ENCODE assay signal across 28 mouse cellular contexts in the genomic region with DNA sequence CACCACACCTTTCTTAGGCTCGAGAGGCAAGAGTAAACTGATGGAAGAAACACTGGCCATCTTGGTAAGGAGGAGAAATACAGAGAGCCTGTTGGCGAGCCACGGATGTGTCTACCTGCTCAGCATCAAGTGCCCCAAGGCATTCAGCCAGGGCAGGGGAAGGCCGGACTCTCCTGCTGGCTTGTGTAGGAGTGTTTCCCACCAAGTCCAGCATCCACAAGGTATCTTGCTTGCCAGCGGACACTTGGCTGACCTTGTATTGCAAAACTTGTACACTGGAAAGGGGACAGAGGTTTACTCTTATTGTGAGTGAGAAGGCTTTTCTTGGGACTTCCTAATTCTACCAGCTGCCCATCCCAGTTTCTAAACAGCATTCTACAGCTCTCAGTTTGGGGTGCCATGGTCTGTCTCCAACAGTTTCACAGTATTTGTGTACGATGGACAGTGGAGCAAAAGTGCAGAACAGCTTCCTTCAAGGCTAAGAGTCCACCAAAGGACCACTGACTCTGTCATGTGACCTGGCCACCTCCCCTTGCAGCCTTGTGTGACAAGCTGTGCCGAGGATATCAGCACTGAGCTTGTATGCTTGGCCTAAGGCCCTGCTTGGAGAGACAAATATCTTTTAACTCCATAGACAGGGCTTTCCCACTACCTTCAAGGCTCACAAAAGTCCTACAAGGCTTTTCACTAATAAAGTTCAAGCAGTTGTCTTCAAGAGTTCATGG. TPM values are rescaled to one million over a fixed set of nuclear protein-coding genes. Genes with fewer than 3 reads are reported as not detected.
DNase-seq lines count a peak whose midpoint lies in the region; ATAC-seq and TF ChIP-seq lines count a peak whose summit lies in the region.
"Had no signal": no experiment of that assay in that cellular context is flagged by ENCODE, and none has a peak within 500 bp of the region (broad histone marks: within the 10 kb centered on the region; RNA-seq: fewer than 3 reads in every experiment).

No protein-coding gene starts in this region.

- WGBS in heart, adult 2 months: 51% methylated on average over 7 of the region's 7 CpGs
- WGBS in heart, embryonic 10.5 days: 71% methylated on average over 7 of the region's 7 CpGs
- WGBS in neural tube, embryonic 11.5 days: 81% methylated on average over 7 of the region's 7 CpGs
- WGBS in neural tube, embryonic 15.5 days: 81% methylated on average over 7 of the region's 7 CpGs

- H3K4me3 ChIP-seq in heart, adult 2 months: no peak overlapping the region
- H3K4me3 ChIP-seq in heart, embryonic 10.5 days: no peak overlapping the region
- no peak overlapping the region for H3K4me3 ChIP-seq in neural tube, embryonic 11.5 days (ENCODE audit: low read depth, low read length)
- no peak overlapping the region for H3K4me3 ChIP-seq in neural tube, embryonic 15.5 days (replicated peaks)
- H3K4me3 ChIP-seq: embryonic facial prominence, embryonic 13.5 days; embryonic facial prominence, embryonic 15.5 days; erythroblast, embryonic 14.5 days; forebrain, embryonic 10.5 days; forebrain, embryonic 12.5 days had no signal

- H3K4me1 ChIP-seq in heart, adult 2 months (ENCODE audit: control insufficient read depth, insufficient read depth, low read length): no peaks in the 10 kb centered on the region; the same call in 1 of the 2 replicates
- peaks cover 23% of the 10 kb centered on the region for H3K4me1 ChIP-seq in heart, embryonic 10.5 days
- H3K4me1 ChIP-seq in neural tube, embryonic 11.5 days (ENCODE audit: control insufficient read depth, insufficient read depth, low read length): no peaks in the 10 kb centered on the region; the same call in none of the 2 replicates
- H3K4me1 ChIP-seq in neural tube, embryonic 15.5 days: peaks cover 19% of the 10 kb centered on the region

- no peaks in the 10 kb centered on the region for H3K27me3 ChIP-seq in heart, adult 2 months (ENCODE audit: control insufficient read depth, insufficient read depth, low read length)
- peaks cover 23% of the 10 kb centered on the region for H3K27me3 ChIP-seq in heart, embryonic 10.5 days (ENCODE audit: insufficient read depth, poor library complexity, severe bottlenecking)
- peaks cover 8% of the 10 kb centered on the region; the same call in 1 of the 2 replicates for H3K27me3 ChIP-seq in neural tube, embryonic 11.5 days (ENCODE audit: control insufficient read depth, insufficient read depth, low read length)
- H3K27me3 ChIP-seq in neural tube, embryonic 15.5 days (replicated peaks): no peaks in the 10 kb centered on the region; the same call in 1 of the 2 replicates
- H3K27me3 ChIP-seq: Patski had no signal

- peak; percentile 93 for DNase-seq in heart, adult 11 months
- DNase-seq in heart, postnatal 10 days: no peak
- DNase-seq in heart, adult 2 months: peak; percentile 35 to 41
- no peak for DNase-seq in heart, embryonic 10.5 days (ENCODE audit: low spot score)
- peak; percentile 2 for DNase-seq in neural tube, embryonic 11.5 days (ENCODE audit: low spot score)
- DNase-seq: adrenal gland, adult 2 months; adrenal gland, postnatal 10 days; adrenal gland, postnatal 25 days; B cell, adult 2 months; cerebellum, adult 11 months; cerebellum, adult 18-20 months; cerebellum, adult 8-10 months; cerebellum, adult 9-11 months; cerebellum, postnatal 14 days; cerebellum, postnatal 36 days; embryo, embryonic 11 days had no signal

- H3K4me2 ChIP-seq in neural tube, embryonic 11.5 days (ENCODE audit: low read depth): no peak overlapping the region
- H3K4me2 ChIP-seq in neural tube, embryonic 15.5 days: no peak overlapping the region
- H3K4me2 ChIP-seq: embryonic facial prominence, embryonic 13.5 days; embryonic facial prominence, embryonic 15.5 days; forebrain, embryonic 12.5 days had no signal

- no peaks in the 10 kb centered on the region for H3K36me3 ChIP-seq in heart, adult 2 months (ENCODE audit: control insufficient read depth, insufficient read depth, low read length)
- no peaks in the 10 kb centered on the region for H3K36me3 ChIP-seq in heart, embryonic 10.5 days
- H3K36me3 ChIP-seq in neural tube, embryonic 11.5 days (ENCODE audit: control insufficient read depth, insufficient read depth, low read length): no peaks in the 10 kb centered on the region
- H3K36me3 ChIP-seq in neural tube, embryonic 15.5 days: peaks cover 14% of the 10 kb centered on the region; the same call in 1 of the 2 replicates
- H3K36me3 ChIP-seq: embryonic facial prominence, embryonic 13.5 days; embryonic facial prominence, embryonic 15.5 days; forebrain, embryonic 10.5 days; G1E had no signal

- no peak for ATAC-seq in neural tube, embryonic 11.5 days (ENCODE audit: insufficient read depth, low FRiP score, low TSS enrichment)
- ATAC-seq in neural tube, embryonic 15.5 days (ENCODE audit: low FRiP score): no peak
- ATAC-seq: activated CD4-positive, CD25-positive, alpha-beta regulatory T cell, adult 4 months; CD4-positive, CD25-positive, alpha-beta regulatory T cell, adult 4 months; forebrain, embryonic 14.5 days; forebrain, embryonic 16.5 days; Patski had no signal

- no peak overlapping the region for H3K27ac ChIP-seq in heart, adult 2 months
- no peak overlapping the region for H3K27ac ChIP-seq in heart, embryonic 10.5 days
- no peak overlapping the region for H3K27ac ChIP-seq in neural tube, embryonic 11.5 days (ENCODE audit: low read depth, low read length)
- no peak overlapping the region for H3K27ac ChIP-seq in neural tube, embryonic 15.5 days (replicated peaks)
- H3K27ac ChIP-seq: embryonic facial prominence, embryonic 13.5 days; embryonic facial prominence, embryonic 15.5 days; forebrain, embryonic 10.5 days; forebrain, embryonic 12.5 days had no signal

- H3K9ac ChIP-seq in heart, adult 2 months (ENCODE audit: low read depth, low read length): no peak overlapping the region
- H3K9ac ChIP-seq in neural tube, embryonic 11.5 days (ENCODE audit: low read length): no peak overlapping the region
- no peak overlapping the region for H3K9ac ChIP-seq in neural tube, embryonic 15.5 days (replicated peaks)
- H3K9ac ChIP-seq: embryonic facial prominence, embryonic 13.5 days; embryonic facial prominence, embryonic 15.5 days; forebrain, embryonic 12.5 days had no signal

- TF ChIP-seq CTCF in heart, adult 2 months (IDR thresholded peaks at IDR 0.05): no peak

- H3K9me3 ChIP-seq in heart, embryonic 10.5 days: no peaks in the 10 kb centered on the region
- no peaks in the 10 kb centered on the region for H3K9me3 ChIP-seq in neural tube, embryonic 11.5 days (ENCODE audit: control insufficient read depth, low read length)
- no peaks in the 10 kb centered on the region for H3K9me3 ChIP-seq in neural tube, embryonic 15.5 days (replicated peaks)
- H3K9me3 ChIP-seq: embryonic facial prominence, embryonic 13.5 days; embryonic facial prominence, embryonic 15.5 days; forebrain, embryonic 10.5 days; forebrain, embryonic 12.5 days; G1E had no signal

- H3K79me2 ChIP-seq in heart, adult 2 months (replicated peaks; ENCODE audit: control insufficient read depth, insufficient read depth, low read length): no peaks in the 10 kb centered on the region

- intact Hi-C loops in heart, postnatal 10 days (cut with DNase I): no loop called here
- intact Hi-C loops in heart, adult 2 months (cut with DNase I): loop anchor here (5.0 kb wide), 2 partner anchors 113 to 153 kb away; partner anchors contain the start of gene Slc2a8

- no peak for TF ChIP-seq EP300 in heart, adult 2 months (IDR thresholded peaks at IDR 0.05; ENCODE audit: insufficient read depth, low read depth, low read length)

- no peak for TF ChIP-seq POLR2A in heart, adult 2 months (IDR thresholded peaks at IDR 0.05; ENCODE audit: insufficient read depth, low read depth, low read length)

RNA-seq across cellular contexts. Expression of gene Garnl3, which starts 3.5 kb away (rescaled TPM):
- total RNA-seq in heart, postnatal 10 days (2021): 1 to 10 TPM; 9.2 to 9.9 TPM
- 1 to 10 TPM; 3.6 to 3.8 TPM for total RNA-seq in heart, adult 2 months (2021)
- 1.9 and 2.3 TPM in 2 replicates for polyA plus RNA-seq in heart, adult 2 months (2012; rRNA removed)
- 10.5 and 13.3 TPM in 2 replicates for polyA plus RNA-seq in heart, embryonic 10.5 days (2016; fragmentation: Nextera tagmentation; extraction: Ambion mirVana)
- 13.3 and 14.5 TPM in 2 replicates for polyA plus RNA-seq in neural tube, embryonic 11.5 days (2014; fragmentation: Nextera tagmentation; extraction: Ambion mirVana)
- 49.6 and 62.3 TPM in 2 replicates for polyA plus RNA-seq in neural tube, embryonic 15.5 days (2015; fragmentation: Nextera tagmentation; extraction: Ambion mirVana)
- polyA plus RNA-seq: erythroblast, embryonic 14.5 days; G1E had no signal

Comparison
In these comparisons a context has a peak if more than half of its experiments do, and no peak if none do; other contexts are left out.
1. DNase-seq: peak in heart, adult 11 months (single experiment), heart, adult 2 months (2 of 2) and neural tube, embryonic 11.5 days (single experiment); none in heart, postnatal 10 days (0 of 2) and heart, embryonic 10.5 days (single experiment).